Mouse (Mus musculus): ENCODE measurements around the gene Cntnap5b. TPM values are rescaled to one million over a fixed set of nuclear protein-coding genes. Genes with fewer than 3 reads are reported as not detected.
"Not testable (repeated sequence)": the region's sequence is repeated elsewhere in the genome, so short reads cannot be mapped to it uniquely, and the experiment has no call there.

Gene Cntnap5b
- 10 to 100 TPM; 17.0 to 20.0 TPM for total RNA-seq (2021)
- long read RNA-seq, experiment 1, result 0 reads
- long read RNA-seq, experiment 2, partial matches to known transcripts, result 1 of 3 reads
- long read RNA-seq, experiment 2, other reads (novel, unspliced or antisense), result 2 of 3 reads

GRCm38 (mm10) chr1:99772614-99773013 is at the start of gene Cntnap5b:
Cntnap5b (plus strand) TSS chr1:99772765.
- no peak for DNase-seq (ENCODE audit: low spot score in 2 of 2)

GRCm38 (mm10) chr1:99759996-99760395 is 12.6 kb upstream of the Cntnap5b start:
- DNase-seq (ENCODE audit: low spot score in 2 of 2), result no peak

- DNase-seq (ENCODE audit: low spot score in 2 of 2), result peak; percentile 22 to 59
Measured at GRCm38 (mm10) chr1:99772183-99772582, 382 bp upstream of the Cntnap5b start.

GRCm38 (mm10) chr1:99774144-99774543 is 1.6 kb downstream of the Cntnap5b start:
- DNase-seq (ENCODE audit: low spot score in 2 of 2), result peak; percentile 31 to 74

- DNase-seq (ENCODE audit: low spot score in 2 of 2), result peak; percentile 7 to 68
Measured at GRCm38 (mm10) chr1:99813334-99814110, 41.0 kb downstream of the Cntnap5b start.

- no peak for DNase-seq (ENCODE audit: low spot score in 2 of 2)
Measured at GRCm38 (mm10) chr1:99872344-99872743, 99.8 kb downstream of the Cntnap5b start.

GRCm38 (mm10) chr1:99907774-99908173 is 135.2 kb downstream of the Cntnap5b start:
- DNase-seq (ENCODE audit: low spot score in 2 of 2), result no peak

- DNase-seq (ENCODE audit: low spot score in 2 of 2), result peak in 1 of 2 experiments; percentile 53
Measured at GRCm38 (mm10) chr1:99943515-99943914, 170.9 kb downstream of the Cntnap5b start.

GRCm38 (mm10) chr1:99959428-99959987 is 186.9 kb downstream of the Cntnap5b start:
- no peak for DNase-seq (ENCODE audit: low spot score in 2 of 2)

GRCm38 (mm10) chr1:99967300-99968089 is 194.9 kb downstream of the Cntnap5b start:
- peak in 1 of 2 experiments; percentile 8 for DNase-seq (ENCODE audit: low spot score in 2 of 2)

- no peak for DNase-seq (ENCODE audit: low spot score in 2 of 2)
Measured at GRCm38 (mm10) chr1:99970184-99971086, 197.9 kb downstream of the Cntnap5b start.

- DNase-seq (ENCODE audit: low spot score in 2 of 2), result not testable (repeated sequence)
Measured at GRCm38 (mm10) chr1:100001226-100001625, 228.7 kb downstream of the Cntnap5b start.

GRCm38 (mm10) chr1:100006021-100006745 is 233.6 kb downstream of the Cntnap5b start:
- peak in 1 of 2 experiments; percentile 8 for DNase-seq (ENCODE audit: low spot score in 2 of 2)

- DNase-seq (ENCODE audit: low spot score in 2 of 2), result no peak
Measured at GRCm38 (mm10) chr1:100041808-100042207, 269.2 kb downstream of the Cntnap5b start.

GRCm38 (mm10) chr1:100079812-100080211 is 307.2 kb downstream of the Cntnap5b start:
- DNase-seq (ENCODE audit: low spot score in 2 of 2), result no peak

GRCm38 (mm10) chr1:100100516-100100915 is 328.0 kb downstream of the Cntnap5b start:
- DNase-seq (ENCODE audit: low spot score in 2 of 2), result no peak

GRCm38 (mm10) chr1:100101017-100101416 is 328.5 kb downstream of the Cntnap5b start:
- no peak for DNase-seq (ENCODE audit: low spot score in 2 of 2)

- peak in 1 of 2 experiments; percentile 58 for DNase-seq (ENCODE audit: low spot score in 2 of 2)
Measured at GRCm38 (mm10) chr1:100104343-100104742, 331.8 kb downstream of the Cntnap5b start.

GRCm38 (mm10) chr1:100122410-100122935 is 349.9 kb downstream of the Cntnap5b start:
- no peak for DNase-seq (ENCODE audit: low spot score in 2 of 2)

Measured in layer of hippocampus, postnatal 14 days (tissue).